Mouse (Mus musculus) skeletal muscle tissue, adult 2 months (tissue): Measurements from ENCODE around the gene Cd34.

Source experiments
- DNase-seq: peaks from one replicate; pipeline ENCODE4 v3.0.0-alpha.2; 2012; ENCODE audit warnings: low read depth, low spot score

The Cd34 gene

DNA sequence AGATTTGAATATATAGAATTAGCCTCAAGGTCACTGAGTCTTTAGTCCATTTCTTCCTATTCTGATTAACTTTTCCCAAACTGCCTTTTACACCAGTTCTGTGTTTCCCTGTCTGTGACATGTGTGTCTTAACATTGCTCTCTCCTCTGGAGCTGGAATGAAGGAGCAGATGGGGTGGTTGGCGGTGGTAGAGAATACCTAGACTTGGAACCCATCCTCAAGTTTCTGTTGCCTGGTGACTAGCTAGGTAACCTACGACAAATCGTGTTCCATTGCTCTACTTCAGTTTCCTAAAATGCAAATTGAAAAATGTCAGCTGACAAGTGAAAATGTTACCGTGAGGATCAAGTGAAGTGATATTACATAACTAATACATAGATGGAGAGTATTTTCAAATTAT lies 33.4 kb downstream of the Cd34 start:
- no peak for DNase-seq

DNA sequence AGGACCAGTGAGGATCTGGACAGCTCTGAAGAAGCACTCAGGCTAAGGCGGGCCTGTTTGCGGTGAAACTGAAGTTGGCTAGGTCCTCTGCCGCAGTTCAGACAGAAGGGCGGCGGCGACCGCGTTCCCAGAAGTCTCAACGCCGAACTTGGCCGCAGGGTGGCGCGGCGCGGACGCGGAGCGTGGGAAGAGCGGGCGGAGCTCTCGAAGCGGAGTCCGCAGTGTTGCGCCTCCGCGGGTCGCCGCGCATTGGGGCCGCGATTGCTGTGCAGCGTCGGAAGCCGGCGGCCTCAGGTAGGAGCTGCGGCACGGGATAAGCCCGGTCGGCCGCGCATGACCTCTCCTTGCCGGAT lies 37.5 kb downstream of the Cd34 start:
- peak; percentile 82 for DNase-seq

- peak; percentile 75 for DNase-seq
These were observed 38.1 kb downstream of the Cd34 start for GRCm38 (mm10) chr1:194976517-194977370.

GRCm38 (mm10) chr1:194977371-194977761 lies 38.7 kb downstream of the Cd34 start:
- DNase-seq, result peak; percentile 84

- peak; percentile 18 for DNase-seq
These were observed 39.5 kb downstream of the Cd34 start for GRCm38 (mm10) chr1:194977946-194978720.

GRCm38 (mm10) chr1:194980826-194981435 lies 42.3 kb downstream of the Cd34 start:
- no peak for DNase-seq

DNA sequence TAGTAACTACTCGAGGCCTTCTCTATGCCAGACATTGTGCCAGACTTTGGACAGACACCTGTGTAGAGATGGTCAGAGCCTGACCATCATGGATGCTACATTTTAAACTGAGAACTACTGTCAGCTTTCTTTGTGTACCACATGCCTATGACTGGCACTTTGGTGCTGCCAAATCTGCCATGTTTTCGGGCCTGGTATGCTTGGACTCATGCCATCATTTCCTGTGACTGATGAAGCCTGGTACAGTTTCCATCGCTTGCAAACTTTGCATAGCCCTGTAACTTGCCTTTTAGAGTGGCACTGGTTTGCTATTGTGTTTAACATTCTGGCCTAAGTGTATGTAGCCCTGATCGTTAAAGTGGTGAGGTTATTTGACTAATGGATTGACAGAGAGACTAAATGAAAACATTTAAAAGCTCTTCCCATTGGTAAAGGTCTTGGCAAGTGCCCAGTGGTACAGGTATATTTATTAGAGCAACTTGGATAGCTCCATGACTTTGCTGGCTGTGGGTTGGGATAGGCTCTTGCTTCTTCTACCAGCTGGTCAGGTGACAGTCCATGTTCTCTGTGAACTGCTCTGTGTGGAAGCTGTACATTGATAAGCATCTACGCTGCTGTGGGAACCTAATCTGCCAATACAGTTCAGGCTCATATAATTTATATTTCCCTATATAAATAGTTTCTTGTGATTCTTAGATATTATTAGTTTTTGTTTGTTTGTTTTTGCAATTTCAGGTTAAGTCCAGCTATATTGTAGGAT lies 44.5 kb downstream of the Cd34 start:
- DNase-seq, result no peak

DNA sequence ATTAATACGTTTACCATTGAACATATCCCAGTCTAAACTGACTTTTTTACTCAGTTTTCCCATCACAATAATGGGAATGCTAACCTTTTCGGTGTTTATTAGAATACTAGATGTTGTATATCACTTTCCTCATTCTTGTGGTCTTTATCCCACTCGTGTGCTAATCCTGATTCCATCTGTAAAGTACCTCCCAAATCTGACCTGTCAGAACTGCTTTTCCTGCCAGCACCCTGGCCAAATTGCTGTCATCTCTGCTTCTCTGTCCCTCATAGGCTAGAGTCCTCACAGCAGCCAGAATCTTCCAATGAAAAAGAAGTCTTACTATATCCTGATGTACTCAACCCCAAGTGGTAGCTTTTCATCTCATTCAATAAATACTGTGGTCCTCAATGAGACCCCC lies 46.3 kb downstream of the Cd34 start:
- no peak for DNase-seq

- no peak for DNase-seq
These were observed 47.0 kb downstream of the Cd34 start for GRCm38 (mm10) chr1:194985442-194986210.

GRCm38 (mm10) chr1:194989024-194989423 lies 50.4 kb downstream of the Cd34 start:
- no peak for DNase-seq

DNA sequence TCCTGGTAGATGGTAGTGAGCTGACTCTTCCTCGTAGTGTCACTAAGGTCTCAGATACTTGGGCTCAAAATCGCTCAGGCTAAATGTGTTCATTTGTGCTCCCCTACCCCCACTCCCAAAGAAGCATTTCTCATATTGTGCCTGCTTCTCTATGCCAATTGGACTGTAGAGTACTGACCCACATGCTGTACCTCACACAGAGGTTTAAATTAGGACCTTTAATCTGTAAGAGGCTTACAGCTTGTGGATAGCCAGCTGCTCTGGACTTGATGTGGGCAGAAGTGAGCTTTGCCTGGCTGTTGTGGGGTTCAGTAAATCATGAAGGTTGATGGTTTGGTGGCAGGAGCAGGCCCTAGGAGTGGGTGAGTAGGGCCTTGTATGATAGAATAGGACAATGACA lies 52.4 kb downstream of the Cd34 start:
- no peak for DNase-seq

GRCm38 (mm10) chr1:194991654-194992053 lies 53.0 kb downstream of the Cd34 start:
- no peak for DNase-seq

DNA sequence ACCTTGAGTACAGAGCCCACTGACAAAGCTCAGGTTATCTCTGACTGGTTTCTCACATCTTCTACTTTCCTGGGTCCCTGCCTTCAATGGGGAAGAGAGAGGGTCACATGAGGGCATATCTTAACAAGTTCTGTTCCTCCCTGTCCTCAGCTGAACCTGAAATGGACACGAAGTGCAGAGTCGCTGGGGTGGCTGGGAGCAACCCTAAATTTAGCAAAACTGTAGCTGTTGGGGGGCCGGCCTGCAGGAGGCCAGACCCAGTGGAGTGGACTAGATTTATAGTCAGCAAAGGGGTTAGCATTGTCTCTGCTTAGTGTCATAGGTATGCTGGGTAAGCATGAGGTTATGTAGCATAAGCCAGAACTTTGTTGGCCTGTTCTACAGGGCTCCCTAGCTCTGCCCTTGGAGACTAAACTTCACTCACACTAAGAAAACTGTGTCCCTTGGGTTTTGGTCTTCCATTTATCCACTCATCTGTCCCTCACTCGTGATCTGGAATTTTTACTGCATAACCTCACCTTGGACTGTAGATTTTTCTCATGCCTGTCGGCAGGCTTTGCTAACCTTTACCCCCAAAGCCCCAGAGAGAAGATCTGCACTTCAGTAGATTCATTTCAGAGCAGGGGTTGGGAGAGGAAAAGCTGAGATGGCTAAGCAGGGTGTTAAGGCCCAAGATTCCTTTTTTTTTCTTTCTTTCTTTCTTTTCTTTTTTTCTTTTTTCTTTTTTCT lies 54.1 kb downstream of the Cd34 start:
- DNase-seq, result peak; percentile 78

- no peak for DNase-seq
These were observed 54.9 kb downstream of the Cd34 start for GRCm38 (mm10) chr1:194993409-194993988.

GRCm38 (mm10) chr1:194994262-194994661 lies 55.6 kb downstream of the Cd34 start:
- DNase-seq, result no peak

DNA sequence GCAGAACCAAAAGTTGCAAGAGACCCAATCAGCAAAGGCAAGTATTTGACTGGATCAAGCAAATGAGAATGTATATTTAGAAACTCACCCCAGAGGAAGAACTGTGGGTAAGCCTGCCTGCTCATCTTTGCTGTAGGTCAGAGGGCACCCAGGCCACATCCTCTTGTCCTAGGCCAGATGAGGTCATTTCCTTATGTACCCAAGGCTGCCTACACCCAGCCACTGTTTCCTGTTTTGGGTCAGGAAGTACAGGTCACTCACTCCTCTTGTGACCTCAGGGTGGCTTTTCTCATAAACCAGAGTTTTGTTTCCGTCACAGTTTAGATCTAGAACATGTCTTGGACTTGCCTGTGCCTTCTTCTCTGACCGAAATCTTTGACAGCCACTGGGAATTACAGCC lies 56.6 kb downstream of the Cd34 start:
- peak; percentile 62 for DNase-seq

DNA sequence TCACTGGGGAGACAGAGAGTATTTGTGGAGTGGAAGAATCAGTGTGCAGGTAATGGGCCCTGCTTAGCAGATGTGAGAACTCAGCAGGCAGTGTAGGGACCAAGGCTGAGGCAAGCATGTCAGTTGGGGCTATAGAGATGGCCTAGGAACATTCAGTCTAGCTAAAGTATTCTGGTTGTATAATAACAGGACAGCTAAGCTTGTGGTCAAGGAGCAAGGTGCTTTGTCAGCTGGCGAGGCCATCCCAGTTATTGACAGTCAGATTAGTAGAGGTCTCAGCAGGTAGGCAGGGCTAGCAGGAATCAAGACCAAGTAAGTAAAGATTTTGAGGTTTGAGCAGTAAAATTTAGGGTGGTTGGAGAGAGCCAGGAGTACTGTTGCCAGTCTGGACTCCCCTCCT lies 59.8 kb downstream of the Cd34 start:
- no peak for DNase-seq

- no peak for DNase-seq
These were observed 64.7 kb downstream of the Cd34 start for GRCm38 (mm10) chr1:195003328-195003727.

GRCm38 (mm10) chr1:195004194-195004593 lies 65.6 kb downstream of the Cd34 start:
- no peak for DNase-seq

GRCm38 (mm10) chr1:195006267-195006666 lies 67.6 kb downstream of the Cd34 start:
- DNase-seq, result no peak
